Mouse (Mus musculus) urinary bladder, postnatal 36 days (tissue): ENCODE measurements around the gene Nmur1.

Source experiments
- DNase-seq, 2 experiments: peaks; one replicate each; pipeline ENCODE4 v3.0.0; 2022; ENCODE audit warnings: low spot score in 2 of 2, mixed read lengths in 1 of 2

The Nmur1 gene

GRCm38 (mm10) chr1:86440887-86441723 is 15.1 kb upstream of the Nmur1 start:
- peak in 1 of 2 experiments; percentile 55 for DNase-seq

- peak; percentile 87 to 93 for DNase-seq
Measured at GRCm38 (mm10) chr1:86440171-86440886, 14.3 kb upstream of the Nmur1 start.

GRCm38 (mm10) chr1:86439487-86440170 is 13.6 kb upstream of the Nmur1 start:
- no peak for DNase-seq

GRCm38 (mm10) chr1:86438501-86438900 is 12.5 kb upstream of the Nmur1 start:
- no peak for DNase-seq

- no peak for DNase-seq
Measured at GRCm38 (mm10) chr1:86438014-86438319, 11.9 kb upstream of the Nmur1 start.

- DNase-seq: no peak
Measured at GRCm38 (mm10) chr1:86437219-86438013, 11.4 kb upstream of the Nmur1 start.

- DNase-seq: peak in 1 of 2 experiments; percentile 36
Measured at GRCm38 (mm10) chr1:86435302-86435821, 9.3 kb upstream of the Nmur1 start.

GRCm38 (mm10) chr1:86434439-86435201 is 8.6 kb upstream of the Nmur1 start:
- DNase-seq: peak; percentile 98

- peak; percentile 72 for DNase-seq
Measured at GRCm38 (mm10) chr1:86434001-86434400, 8.0 kb upstream of the Nmur1 start.

GRCm38 (mm10) chr1:86433359-86433758 is 7.3 kb upstream of the Nmur1 start:
- DNase-seq: no peak

- no peak for DNase-seq
Measured at GRCm38 (mm10) chr1:86432778-86433177, 6.8 kb upstream of the Nmur1 start.

GRCm38 (mm10) chr1:86430056-86430455 is 4.0 kb upstream of the Nmur1 start:
- peak in 1 of 2 experiments; percentile 72 for DNase-seq

GRCm38 (mm10) chr1:86424835-86425547 is 1.0 kb downstream of the Nmur1 start:
- DNase-seq: no peak

GRCm38 (mm10) chr1:86424336-86424735 is 1.7 kb downstream of the Nmur1 start:
- no peak for DNase-seq

GRCm38 (mm10) chr1:86423879-86424278 is 2.1 kb downstream of the Nmur1 start:
- DNase-seq: no peak

- DNase-seq: no peak
Measured at GRCm38 (mm10) chr1:86421007-86421406, 5.0 kb downstream of the Nmur1 start.

GRCm38 (mm10) chr1:86416321-86416720 is 9.7 kb downstream of the Nmur1 start:
- no peak for DNase-seq

GRCm38 (mm10) chr1:86415612-86416184 is 10.3 kb downstream of the Nmur1 start:
- DNase-seq: no peak

GRCm38 (mm10) chr1:86415144-86415543 is 10.9 kb downstream of the Nmur1 start:
- no peak for DNase-seq

GRCm38 (mm10) chr1:86414715-86415114 is 11.3 kb downstream of the Nmur1 start:
- no peak for DNase-seq
